Mouse (Mus musculus): Measurements from ENCODE around the gene Vil1. TPM values are rescaled to one million over a fixed set of nuclear protein-coding genes. Genes with fewer than 3 reads are reported as not detected.
A peak's percentile ranks its signal among the peaks of the same experiment; 100 is the strongest.

Gene Vil1
- total and polyA plus RNA-seq, 2 experiments = 0.18 to 0.26 TPM

DNA sequence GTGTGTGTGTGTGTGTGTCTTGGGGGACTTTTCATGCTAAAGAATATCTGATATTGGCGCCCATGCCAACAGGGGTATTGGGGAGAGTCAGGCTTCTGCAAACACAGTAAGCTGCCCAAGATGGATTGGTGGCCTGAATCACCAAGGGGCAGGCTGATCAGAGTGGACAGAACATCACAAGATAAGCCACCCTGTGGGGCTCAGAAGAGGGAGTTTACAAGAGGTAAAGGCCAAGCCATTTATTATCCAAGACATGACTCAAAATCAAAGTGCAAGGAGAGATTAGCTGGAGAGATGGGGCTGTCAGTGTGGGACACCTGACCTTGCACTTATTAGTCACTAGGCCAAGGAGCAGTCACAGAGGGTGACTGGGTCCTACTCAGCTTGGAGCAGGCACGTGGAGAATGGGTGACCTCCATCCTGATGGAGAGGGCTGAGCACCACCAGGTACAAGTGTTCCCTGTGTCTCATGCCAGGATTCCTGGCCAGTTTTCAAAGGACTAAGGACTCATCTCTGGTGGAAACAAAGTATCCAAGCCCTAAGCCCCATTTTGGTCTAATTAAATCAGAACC is 2.7 kb downstream of the Vil1 start:
- Histone ChIP-seq H3K27ac (replicated peaks; ENCODE audit: insufficient read depth, low read depth, low read length) (no peak overlapping the region), H3K4me1 (ENCODE audit: control insufficient read depth, insufficient read depth, low read length) (no peaks in the 10 kb centered on the region), H3K9ac (ENCODE audit: low read depth, low read length) (no peak overlapping the region), H3K36me3 (ENCODE audit: control insufficient read depth, insufficient read depth, low read length) (no peaks in the 10 kb centered on the region), H3K27me3 (ENCODE audit: control insufficient read depth, insufficient read depth, low read length) (no peaks in the 10 kb centered on the region), H3K4me3 (ENCODE audit: insufficient read depth, low read depth, low read length) (no peak overlapping the region), H3K79me2 (ENCODE audit: control insufficient read depth, insufficient read depth, low read length) (no peaks in the 10 kb centered on the region)
- no peak for DNase-seq (ENCODE audit: extremely low read depth, low read depth, low spot score)
- no peak for TF ChIP-seq POLR2A (IDR thresholded peaks at IDR 0.05; ENCODE audit: extremely low read depth, insufficient read depth, low read length)
- no peak for TF ChIP-seq CTCF (IDR thresholded peaks at IDR 0.05; ENCODE audit: low read depth, low read length)
- 75% methylated on average over 2 of the region's 2 CpGs for WGBS

DNA sequence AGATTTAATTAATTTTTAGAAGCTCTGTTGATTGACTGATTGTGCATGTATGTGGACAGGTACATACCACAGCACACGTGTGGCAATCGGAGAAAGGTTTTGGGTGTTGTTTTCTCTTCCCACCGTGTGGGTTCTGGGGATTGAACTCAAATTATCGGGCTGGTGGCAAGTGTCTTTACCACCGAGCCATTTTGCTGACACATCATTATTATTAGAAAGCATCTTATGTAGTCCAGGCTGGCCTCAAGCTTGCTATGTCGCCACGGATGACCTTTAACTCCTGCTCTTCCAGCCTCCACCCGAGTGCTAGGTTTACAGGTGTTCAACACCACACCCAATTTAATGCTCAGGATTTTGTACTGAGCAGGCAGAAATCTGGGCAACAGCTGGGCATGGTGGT is 3.5 kb downstream of the Vil1 start:
- Histone ChIP-seq H3K27me3 (ENCODE audit: control insufficient read depth, insufficient read depth, low read length) (no peaks in the 10 kb centered on the region), H3K79me2 (ENCODE audit: control insufficient read depth, insufficient read depth, low read length) (no peaks in the 10 kb centered on the region), H3K27ac (replicated peaks; ENCODE audit: insufficient read depth, low read depth, low read length) (no peak overlapping the region), H3K36me3 (ENCODE audit: control insufficient read depth, insufficient read depth, low read length) (no peaks in the 10 kb centered on the region), H3K4me1 (ENCODE audit: control insufficient read depth, insufficient read depth, low read length) (no peaks in the 10 kb centered on the region), H3K4me3 (ENCODE audit: insufficient read depth, low read depth, low read length) (no peak overlapping the region), H3K9ac (ENCODE audit: low read depth, low read length) (no peak overlapping the region)
- 83% methylated on average over 8 of the region's 8 CpGs for WGBS
- no peak for DNase-seq (ENCODE audit: extremely low read depth, low read depth, low spot score)
- TF ChIP-seq POLR2A (IDR thresholded peaks at IDR 0.05; ENCODE audit: extremely low read depth, insufficient read depth, low read length) (no peak), CTCF (IDR thresholded peaks at IDR 0.05; ENCODE audit: low read depth, low read length) (no peak)

DNA sequence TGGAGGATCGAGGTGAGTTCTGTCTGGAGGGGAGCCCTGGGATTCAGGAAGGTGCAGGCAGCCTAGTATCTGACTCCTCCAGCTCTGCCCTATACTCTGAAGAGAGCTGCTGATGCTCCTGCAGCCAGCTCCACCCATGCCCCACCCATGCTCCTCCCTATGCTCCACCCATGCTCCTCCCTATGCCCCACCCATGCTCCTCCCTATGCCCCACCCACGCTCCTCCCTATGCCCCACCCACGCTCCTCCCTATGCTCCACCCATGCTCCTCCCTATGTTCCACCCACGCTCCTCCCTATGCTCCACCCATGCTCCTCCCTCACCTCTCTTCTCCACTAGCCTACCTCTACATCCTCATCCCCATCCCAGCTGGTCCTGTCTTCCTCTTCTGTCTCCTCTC is 6.0 kb downstream of the Vil1 start:
- no peak overlapping the region for H3K4me3 ChIP-seq (ENCODE audit: insufficient read depth, low read depth, low read length)

DNA sequence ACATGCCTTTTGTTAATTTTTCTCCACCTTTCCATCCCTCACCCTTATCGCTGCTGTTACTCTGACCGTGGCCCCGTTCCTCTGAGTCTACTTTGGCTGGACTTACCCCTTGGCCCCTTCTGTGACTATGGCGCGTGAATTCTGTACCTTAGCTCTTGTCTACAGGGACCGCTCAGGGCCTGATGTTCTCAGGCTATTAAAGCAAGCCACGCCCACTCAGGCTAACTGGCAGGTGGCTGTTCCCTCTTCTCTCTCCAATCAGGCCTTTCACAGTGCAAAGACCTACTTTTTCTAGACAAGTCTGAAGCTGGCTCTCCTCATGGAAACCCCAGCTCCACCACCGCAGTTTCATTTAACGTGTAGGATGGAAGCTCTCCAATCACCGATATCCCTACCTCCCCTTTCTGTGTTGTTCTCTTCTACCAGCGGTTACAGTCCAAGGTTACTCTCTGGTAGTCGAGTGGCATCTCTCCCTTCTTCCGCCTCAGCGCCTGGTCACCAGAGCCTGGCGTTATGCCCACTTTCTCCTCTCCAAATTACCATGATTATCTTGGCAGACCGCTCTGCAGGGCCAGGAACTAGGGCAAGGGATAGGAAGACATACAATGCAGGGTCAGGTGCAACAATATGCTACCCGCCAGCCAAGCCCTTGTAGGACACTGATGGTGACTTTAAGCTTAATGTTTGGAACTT is 9.7 kb downstream of the Vil1 start:
- H3K4me1 ChIP-seq (ENCODE audit: control insufficient read depth, insufficient read depth, low read length) = no peaks in the 10 kb centered on the region
- no peak for DNase-seq (ENCODE audit: extremely low read depth, low read depth, low spot score)
- 71% methylated on average over 17 of the region's 17 CpGs for WGBS
- TF ChIP-seq POLR2A (IDR thresholded peaks at IDR 0.05; ENCODE audit: extremely low read depth, insufficient read depth, low read length) (no peak), CTCF (IDR thresholded peaks at IDR 0.05; ENCODE audit: low read depth, low read length) (no peak)
- H3K36me3 ChIP-seq (ENCODE audit: control insufficient read depth, insufficient read depth, low read length) = no peaks in the 10 kb centered on the region
- no peaks in the 10 kb centered on the region for H3K27me3 ChIP-seq (ENCODE audit: control insufficient read depth, insufficient read depth, low read length)
- H3K79me2 ChIP-seq (ENCODE audit: control insufficient read depth, insufficient read depth, low read length) = no peaks in the 10 kb centered on the region
- no peak overlapping the region for H3K27ac ChIP-seq (replicated peaks; ENCODE audit: insufficient read depth, low read depth, low read length)
- H3K9ac ChIP-seq (ENCODE audit: low read depth, low read length) = no peak overlapping the region
- no peak overlapping the region for H3K4me3 ChIP-seq (ENCODE audit: insufficient read depth, low read depth, low read length)

More for the DNA sequence above, 6.0 kb downstream of the Vil1 start:
- no peaks in the 10 kb centered on the region for H3K36me3 ChIP-seq (ENCODE audit: control insufficient read depth, insufficient read depth, low read length)
- 53% methylated on average over 4 of the region's 4 CpGs for WGBS
- H3K27me3 ChIP-seq (ENCODE audit: control insufficient read depth, insufficient read depth, low read length) = no peaks in the 10 kb centered on the region
- H3K9ac ChIP-seq (ENCODE audit: low read depth, low read length) = no peak overlapping the region
- H3K79me2 ChIP-seq (ENCODE audit: control insufficient read depth, insufficient read depth, low read length) = no peaks in the 10 kb centered on the region
- H3K4me1 ChIP-seq (ENCODE audit: control insufficient read depth, insufficient read depth, low read length) = no peaks in the 10 kb centered on the region
- no peak overlapping the region for H3K27ac ChIP-seq (replicated peaks; ENCODE audit: insufficient read depth, low read depth, low read length)
- no peak for TF ChIP-seq CTCF (IDR thresholded peaks at IDR 0.05; ENCODE audit: low read depth, low read length)
- no peak for TF ChIP-seq POLR2A (IDR thresholded peaks at IDR 0.05; ENCODE audit: extremely low read depth, insufficient read depth, low read length)
- peak; percentile 76 for DNase-seq (ENCODE audit: extremely low read depth, low read depth, low spot score)

DNA sequence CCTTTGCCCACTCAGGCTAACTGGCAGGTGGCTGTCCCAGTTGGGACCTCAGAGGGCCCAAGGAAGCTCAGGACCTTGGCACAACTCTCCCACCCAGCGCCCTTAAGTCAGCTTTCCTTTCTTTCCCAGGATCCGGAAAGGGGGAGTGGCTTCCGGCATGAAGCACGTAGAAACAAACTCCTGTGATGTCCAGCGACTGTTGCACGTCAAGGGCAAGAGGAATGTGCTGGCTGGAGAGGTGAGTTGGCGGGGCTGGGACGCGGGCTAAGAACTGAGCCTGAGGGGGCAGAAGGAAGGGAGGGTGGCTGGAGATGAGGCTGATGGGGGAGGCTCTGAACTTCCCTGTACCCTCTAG is 10.2 kb downstream of the Vil1 start:
- H3K9ac ChIP-seq (ENCODE audit: low read depth, low read length) = no peak overlapping the region
- H3K4me1 ChIP-seq (ENCODE audit: control insufficient read depth, insufficient read depth, low read length) = no peaks in the 10 kb centered on the region
- H3K27ac ChIP-seq (replicated peaks; ENCODE audit: insufficient read depth, low read depth, low read length) = no peak overlapping the region
- H3K36me3 ChIP-seq (ENCODE audit: control insufficient read depth, insufficient read depth, low read length) = no peaks in the 10 kb centered on the region
- DNase-seq (ENCODE audit: extremely low read depth, low read depth, low spot score) = no peak
- no peak overlapping the region for H3K4me3 ChIP-seq (ENCODE audit: insufficient read depth, low read depth, low read length)
- 67% methylated on average over 9 of the region's 9 CpGs for whole genome bisulfite sequencing
- no peaks in the 10 kb centered on the region for H3K27me3 ChIP-seq (ENCODE audit: control insufficient read depth, insufficient read depth, low read length)
- H3K79me2 ChIP-seq (ENCODE audit: control insufficient read depth, insufficient read depth, low read length) = no peaks in the 10 kb centered on the region
- no peak for TF ChIP-seq CTCF (IDR thresholded peaks at IDR 0.05; ENCODE audit: low read depth, low read length)
- no peak for TF ChIP-seq POLR2A (IDR thresholded peaks at IDR 0.05; ENCODE audit: extremely low read depth, insufficient read depth, low read length)

DNA sequence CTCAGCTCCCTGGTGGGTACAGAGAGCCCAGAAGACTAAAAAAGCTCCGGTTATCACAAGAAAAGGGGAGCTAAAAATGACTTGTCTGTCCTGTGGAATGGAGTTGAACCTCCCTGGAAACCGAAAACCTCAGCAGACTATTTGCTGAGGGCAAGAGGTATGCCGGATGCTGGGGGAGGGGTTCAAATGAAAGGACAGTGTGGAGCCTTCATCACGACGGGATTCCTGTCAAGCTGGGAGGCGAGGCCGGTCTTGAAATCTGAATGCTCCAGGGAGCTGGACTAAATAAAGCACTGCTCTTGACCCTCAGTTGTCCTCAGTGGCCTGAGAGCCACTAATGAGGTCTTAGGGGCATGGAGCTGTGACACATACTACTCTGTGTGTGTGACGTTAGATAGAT is 14.0 kb downstream of the Vil1 start:
- Histone ChIP-seq H3K79me2 (ENCODE audit: control insufficient read depth, insufficient read depth, low read length) (no peaks in the 10 kb centered on the region), H3K36me3 (ENCODE audit: control insufficient read depth, insufficient read depth, low read length) (no peaks in the 10 kb centered on the region), H3K4me3 (ENCODE audit: insufficient read depth, low read depth, low read length) (no peak overlapping the region), H3K9ac (ENCODE audit: low read depth, low read length) (no peak overlapping the region), H3K27ac (replicated peaks; ENCODE audit: insufficient read depth, low read depth, low read length) (no peak overlapping the region), H3K27me3 (ENCODE audit: control insufficient read depth, insufficient read depth, low read length) (no peaks in the 10 kb centered on the region), H3K4me1 (ENCODE audit: control insufficient read depth, insufficient read depth, low read length) (no peaks in the 10 kb centered on the region)
- no peak for DNase-seq (ENCODE audit: extremely low read depth, low read depth, low spot score)
- WGBS = 73% methylated on average over 8 of the region's 8 CpGs
- no peak for TF ChIP-seq POLR2A (IDR thresholded peaks at IDR 0.05; ENCODE audit: extremely low read depth, insufficient read depth, low read length)
- no peak for TF ChIP-seq CTCF (IDR thresholded peaks at IDR 0.05; ENCODE audit: low read depth, low read length)
